8 mouse cellular contexts compared by ENCODE assay signal in the genomic region with DNA sequence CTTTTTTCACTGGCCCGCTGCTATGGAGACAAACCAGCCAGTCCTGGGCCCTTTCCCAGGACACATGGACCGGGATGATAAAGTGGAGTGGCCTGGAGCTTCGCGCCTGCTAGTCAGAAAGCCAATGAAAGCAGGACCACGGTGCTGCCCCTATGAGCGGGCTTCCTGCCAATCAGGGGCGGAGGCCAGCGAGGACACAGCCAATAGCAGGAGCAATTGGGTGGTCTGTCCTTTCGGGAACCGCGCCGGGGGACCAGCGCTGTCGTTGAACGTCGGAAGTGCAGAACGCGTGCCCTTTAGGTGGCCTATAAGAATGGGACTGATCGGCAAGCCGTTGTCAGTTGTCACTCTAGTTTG. TPM values are rescaled to one million over a fixed set of nuclear protein-coding genes. Genes with fewer than 3 reads are reported as not detected.
DNase-seq lines count a peak whose midpoint lies in the region; ATAC-seq and TF ChIP-seq lines count a peak whose summit lies in the region.

No protein-coding gene starts in this region.

- no peak overlapping the region for H3K9ac ChIP-seq in ES-Bruce4 (ENCODE audit: low read depth, poor library complexity, severe bottlenecking)
- H3K9ac ChIP-seq in forebrain, embryonic 14.5 days (ENCODE audit: low read length), result peak overlapping the region; percentile 61
- H3K9ac ChIP-seq in lung, postnatal 0 days (replicated peaks; ENCODE audit: low read depth), result no peak overlapping the region

- no peak for TF ChIP-seq POLR2A in ES-Bruce4 (IDR thresholded peaks at IDR 0.05; ENCODE audit: insufficient read depth, low read length)

- H3K9me3 ChIP-seq in ES-Bruce4 (replicated peaks; ENCODE audit: control insufficient read depth, insufficient read depth, low read length, poor library complexity, severe bottlenecking), result no peaks in the 10 kb centered on the region
- H3K9me3 ChIP-seq in forebrain, embryonic 14.5 days (replicated peaks; ENCODE audit: control insufficient read depth, low read length), result no peaks in the 10 kb centered on the region
- H3K9me3 ChIP-seq in lung, postnatal 0 days (ENCODE audit: low read length), result no peaks in the 10 kb centered on the region

- H3K4me2 ChIP-seq in forebrain, embryonic 14.5 days (ENCODE audit: low read length), result peak overlapping the region; percentile 91
- H3K4me2 ChIP-seq in lung, postnatal 0 days (replicated peaks; ENCODE audit: low read depth, low read length), result peak overlapping the region; percentile 77

- TF ChIP-seq CTCF in ES-Bruce4 (IDR thresholded peaks at IDR 0.05; ENCODE audit: low read depth, low read length), result no peak
- TF ChIP-seq CTCF in lung, postnatal 0 days (IDR thresholded peaks at IDR 0.05), result 0 out of 2 replicates have a peak, but pooled peaks have one; percentile 26

- ATAC-seq in forebrain, embryonic 14.5 days, result peak; percentile 53
- peak; percentile 20 for ATAC-seq in lung, postnatal 0 days

- peak; percentile 77 for DNase-seq in forebrain, embryonic 14.5 days (ENCODE audit: low spot score)
- peak; percentile 86 for DNase-seq in heart, postnatal 4 days
- DNase-seq in layer of hippocampus, postnatal 10 days (ENCODE audit: low spot score in 2 of 2), result peak; percentile 81 to 85
- peak; percentile 67 for DNase-seq in lung, postnatal 0 days (ENCODE audit: low spot score)
- DNase-seq in ovary, postnatal 14 days (ENCODE audit: low spot score), result peak; percentile 59
- peak; percentile 61 for DNase-seq in thymus, postnatal 4 days

- H3K4me1 ChIP-seq in ES-Bruce4 (ENCODE audit: control insufficient read depth, insufficient read depth, low read length), result peaks cover 2% of the 10 kb centered on the region
- peaks cover 3% of the 10 kb centered on the region; the same call in 1 of the 2 replicates for H3K4me1 ChIP-seq in brown adipose tissue, adult 24 weeks (ENCODE audit: control insufficient read depth, insufficient read depth, insufficient read length, low read length)
- peaks cover 10% of the 10 kb centered on the region; the same call in 1 of the 2 replicates for H3K4me1 ChIP-seq in forebrain, embryonic 14.5 days (ENCODE audit: control insufficient read depth, insufficient read depth, low read length)
- peaks cover 10% of the 10 kb centered on the region for H3K4me1 ChIP-seq in lung, postnatal 0 days (ENCODE audit: insufficient read depth, low read depth, low read length)

- 5% methylated on average over 20 of the region's 20 CpGs for WGBS in forebrain, embryonic 14.5 days
- 3% methylated on average over 20 of the region's 20 CpGs for WGBS in lung, postnatal 0 days

- no peak for TF ChIP-seq EP300 in ES-Bruce4 (IDR thresholded peaks at IDR 0.05; ENCODE audit: insufficient read depth, low read depth, low read length)
- no peak for TF ChIP-seq EP300 in lung, postnatal 0 days (IDR thresholded peaks at IDR 0.05)

- H3K4me3 ChIP-seq in ES-Bruce4 (ENCODE audit: low read depth, low read length), result peak overlapping the region; percentile 62
- H3K4me3 ChIP-seq in brown adipose tissue, adult 24 weeks (ENCODE audit: insufficient read depth, low read depth, low read length), result peak overlapping the region; percentile 65
- peak overlapping the region; percentile 70 for H3K4me3 ChIP-seq in forebrain, embryonic 14.5 days (ENCODE audit: low read depth, low read length)
- peak overlapping the region; percentile 47 for H3K4me3 ChIP-seq in lung, postnatal 0 days (ENCODE audit: low read depth, low read length)

- H3K27me3 ChIP-seq in ES-Bruce4 (ENCODE audit: control insufficient read depth, insufficient read depth, low read length, poor library complexity, severe bottlenecking), result no peaks in the 10 kb centered on the region
- no peaks in the 10 kb centered on the region for H3K27me3 ChIP-seq in forebrain, embryonic 14.5 days (replicated peaks; ENCODE audit: control insufficient read depth, insufficient read depth, low read length)
- H3K27me3 ChIP-seq in lung, postnatal 0 days (replicated peaks; ENCODE audit: insufficient read depth, low read length), result no peaks in the 10 kb centered on the region

- no peak overlapping the region for H3K27ac ChIP-seq in ES-Bruce4 (ENCODE audit: insufficient read depth, low read length)
- H3K27ac ChIP-seq in brown adipose tissue, adult 24 weeks (replicated peaks; ENCODE audit: low read depth, low read length), result peak overlapping the region; percentile 3; the same call in 1 of the 2 replicates
- H3K27ac ChIP-seq in forebrain, embryonic 14.5 days (ENCODE audit: low read depth, low read length), result peak overlapping the region; percentile 81
- peak overlapping the region; percentile 71 for H3K27ac ChIP-seq in lung, postnatal 0 days (ENCODE audit: low read length)

- H3K36me3 ChIP-seq in ES-Bruce4 (ENCODE audit: control insufficient read depth, insufficient read depth, low read length, poor library complexity, severe bottlenecking), result no peaks in the 10 kb centered on the region
- peaks cover 7% of the 10 kb centered on the region for H3K36me3 ChIP-seq in forebrain, embryonic 14.5 days (ENCODE audit: control insufficient read depth, insufficient read depth, low read length)
- no peaks in the 10 kb centered on the region for H3K36me3 ChIP-seq in lung, postnatal 0 days (ENCODE audit: insufficient read depth, low read length)

RNA-seq across cellular contexts. Expression of gene Kctd7, which starts 0.7 kb away (rescaled TPM):
- polyA plus RNA-seq in ES-Bruce4 (2011; ENCODE audit: insufficient read depth, insufficient read length, low read depth, missing spikeins), result 0.97 and 1.8 TPM in 2 replicates
- polyA plus RNA-seq in brown adipose tissue, adult 24 weeks (2012; ENCODE audit: insufficient read depth, insufficient read length, missing spikeins), result 1.2 and 1.5 TPM in 2 replicates
- 10.9 and 12.4 TPM in 2 replicates for polyA plus RNA-seq in forebrain, embryonic 14.5 days (2014; fragmentation: Nextera tagmentation; extraction: Ambion mirVana)
- 1 to 10 TPM; 4.4 to 4.6 TPM for total RNA-seq in heart, postnatal 4 days (2021)
- total RNA-seq in layer of hippocampus, postnatal 10 days (2021), result 10 to 100 TPM; 13.1 to 14.0 TPM
- polyA plus RNA-seq in lung, postnatal 0 days (2015; fragmentation: Nextera tagmentation; extraction: Ambion mirVana), result 5.1 and 5.5 TPM in 2 replicates

RNA-seq across cellular contexts. Expression of gene Rabgef1, which starts 27.6 kb away (rescaled TPM):
- 29.9 and 34.8 TPM in 2 replicates for polyA plus RNA-seq in ES-Bruce4 (2011; ENCODE audit: insufficient read depth, insufficient read length, low read depth, missing spikeins)
- 16.7 and 19.1 TPM in 2 replicates for polyA plus RNA-seq in brown adipose tissue, adult 24 weeks (2012; ENCODE audit: insufficient read depth, insufficient read length, missing spikeins)
- 30.0 and 38.7 TPM in 2 replicates for polyA plus RNA-seq in forebrain, embryonic 14.5 days (2014; fragmentation: Nextera tagmentation; extraction: Ambion mirVana)
- 10 to 100 TPM; 19.4 to 23.5 TPM for total RNA-seq in heart, postnatal 4 days (2021)
- 10 to 100 TPM; 31.8 to 38.1 TPM for total RNA-seq in layer of hippocampus, postnatal 10 days (2021)
- 48.4 and 50.5 TPM in 2 replicates for polyA plus RNA-seq in lung, postnatal 0 days (2015; fragmentation: Nextera tagmentation; extraction: Ambion mirVana)
